Mouse (Mus musculus) adrenal gland, adult 8-10 months (tissue): Measurements from ENCODE around the gene Uvrag. TPM values are rescaled to one million over a fixed set of nuclear protein-coding genes. Genes with fewer than 3 reads are reported as not detected.
"Not testable (repeated sequence)": the region's sequence is repeated elsewhere in the genome, so short reads cannot be mapped to it uniquely, and the experiment has no call there.

Experiments used
- DNase-seq: peaks from one replicate; pipeline ENCODE4 v3.0.0; 2022
- total RNA-seq, 4 experiments: library from RNA; stranded (reverse); gene quantifications; 2 replicates each; pipeline ENCODE4 v1.2.4; 2022

Gene Uvrag
- total RNA-seq, 4 experiments from 2014 or later, result 32.5 to 46.9 (median 40.3) TPM

GRCm38 (mm10) chr7:98968082-98968674 is 172.8 kb downstream of the Uvrag start:
- DNase-seq, result no peak

- no peak for DNase-seq
Measured at GRCm38 (mm10) chr7:98967672-98968071, 173.3 kb downstream of the Uvrag start.

GRCm38 (mm10) chr7:98963581-98963980 is 177.4 kb downstream of the Uvrag start:
- not testable (repeated sequence) for DNase-seq

- peak; percentile 32 for DNase-seq
Measured at GRCm38 (mm10) chr7:98962547-98963311, 178.2 kb downstream of the Uvrag start.

GRCm38 (mm10) chr7:98962074-98962473 is 178.9 kb downstream of the Uvrag start:
- DNase-seq, result no peak

- no peak for DNase-seq
Measured at GRCm38 (mm10) chr7:98960274-98960673, 180.7 kb downstream of the Uvrag start.

- no peak for DNase-seq
Measured at GRCm38 (mm10) chr7:98959246-98959645, 181.7 kb downstream of the Uvrag start.

- DNase-seq, result no peak
Measured at GRCm38 (mm10) chr7:98958172-98958571, 182.8 kb downstream of the Uvrag start.

GRCm38 (mm10) chr7:98957111-98957741 is 183.7 kb downstream of the Uvrag start:
- DNase-seq, result no peak

- no peak for DNase-seq
Measured at GRCm38 (mm10) chr7:98956609-98957008, 184.3 kb downstream of the Uvrag start.

GRCm38 (mm10) chr7:98953649-98954048 is 187.3 kb downstream of the Uvrag start:
- no peak for DNase-seq

- DNase-seq, result no peak
Measured at GRCm38 (mm10) chr7:98944986-98945385, 196.0 kb downstream of the Uvrag start.

- no peak for DNase-seq
Measured at GRCm38 (mm10) chr7:98943687-98944086, 197.3 kb downstream of the Uvrag start.

- DNase-seq, result no peak
Measured at GRCm38 (mm10) chr7:98942746-98943145, 198.2 kb downstream of the Uvrag start.

GRCm38 (mm10) chr7:98939194-98939593 is 201.7 kb downstream of the Uvrag start:
- DNase-seq, result no peak

GRCm38 (mm10) chr7:98938621-98939020 is 202.3 kb downstream of the Uvrag start:
- DNase-seq, result peak; percentile 19

- DNase-seq, result no peak
Measured at GRCm38 (mm10) chr7:98937079-98937813, 203.7 kb downstream of the Uvrag start.

- no peak for DNase-seq
Measured at GRCm38 (mm10) chr7:98935757-98936156, 205.2 kb downstream of the Uvrag start.

GRCm38 (mm10) chr7:98935193-98935592 is 205.7 kb downstream of the Uvrag start:
- no peak for DNase-seq

- peak; percentile 43 for DNase-seq
Measured at GRCm38 (mm10) chr7:98928336-98929025, 212.5 kb downstream of the Uvrag start.

GRCm38 (mm10) chr7:98926906-98927528 is 213.9 kb downstream of the Uvrag start:
- DNase-seq, result no peak

- no peak for DNase-seq
Measured at GRCm38 (mm10) chr7:98924380-98924869, 216.5 kb downstream of the Uvrag start.
